Mouse (Mus musculus): ENCODE results near the gene Zfp90.
A peak's percentile ranks its signal among the peaks of the same experiment; 100 is the strongest.

Zfp90 gene

GRCm38 (mm10) chr8:106433667-106434066 lies 18.5 kb downstream of the Zfp90 start:
- no peak for DNase-seq (ENCODE audit: low spot score)

- DNase-seq (ENCODE audit: low spot score), result peak; percentile 54
These were observed 22.7 kb downstream of the Zfp90 start for GRCm38 (mm10) chr8:106437781-106438180.

- DNase-seq (ENCODE audit: low spot score), result no peak
These were observed 25.0 kb downstream of the Zfp90 start for GRCm38 (mm10) chr8:106440146-106440545.

- no peak for DNase-seq (ENCODE audit: low spot score)
These were observed 27.6 kb downstream of the Zfp90 start for GRCm38 (mm10) chr8:106442740-106443139.

GRCm38 (mm10) chr8:106451301-106452085 lies 36.4 kb downstream of the Zfp90 start:
- DNase-seq (ENCODE audit: low spot score), result no peak

- no peak for DNase-seq (ENCODE audit: low spot score)
These were observed 37.8 kb downstream of the Zfp90 start for GRCm38 (mm10) chr8:106452701-106453481.

- DNase-seq (ENCODE audit: low spot score), result no peak
These were observed 38.9 kb downstream of the Zfp90 start for GRCm38 (mm10) chr8:106454036-106454435.

GRCm38 (mm10) chr8:106462131-106462530 lies 47.0 kb downstream of the Zfp90 start:
- no peak for DNase-seq (ENCODE audit: low spot score)

- no peak for DNase-seq (ENCODE audit: low spot score)
These were observed 48.7 kb downstream of the Zfp90 start for GRCm38 (mm10) chr8:106463795-106464194.

GRCm38 (mm10) chr8:106469485-106469884 lies 54.4 kb downstream of the Zfp90 start:
- no peak for DNase-seq (ENCODE audit: low spot score)

GRCm38 (mm10) chr8:106474001-106474400 lies 58.9 kb downstream of the Zfp90 start:
- DNase-seq (ENCODE audit: low spot score), result no peak

Data from ovary, postnatal 36 days (tissue).